Mouse (Mus musculus) midbrain, embryonic 14.5 days (tissue): Measurements from ENCODE around the gene Ndufb2. TPM values are rescaled to one million over a fixed set of nuclear protein-coding genes. Genes with fewer than 3 reads are reported as not detected.

Experiments
- ATAC-seq: fragments of 200-750 bp; cut with Nextera tagmentation; 2 replicates; pipeline ENCODE4 v1.8.0; 2017; ENCODE audit warnings: moderate number of reproducible peaks, moderate library complexity; ENCODE audit not compliant: low FRiP score, low TSS enrichment
- DNase-seq: peaks from one replicate; pipeline ENCODE4 v3.0.0-alpha.2; 2015
- H3K27ac ChIP-seq: fragments of 300-500 bp; sonication (generic); replicated peaks from 2 replicates; pipeline ENCODE4 v1.5.1; 2014; ENCODE audit warnings: mild to moderate bottlenecking, low read depth, low read length, moderate library complexity
- H3K27me3 ChIP-seq: fragments of 300-500 bp; sonication (generic); 2 replicates; pipeline ENCODE4 v1.6.1; 2014; ENCODE audit warnings: low read length, control low read depth, mixed read lengths; ENCODE audit not compliant: control insufficient read depth, insufficient read depth
- H3K36me3 ChIP-seq: fragments of 300-500 bp; sonication (generic); 2 replicates; pipeline ENCODE4 v1.6.1; 2014; ENCODE audit warnings: low read length, control low read depth; ENCODE audit not compliant: control insufficient read depth, insufficient read depth
- H3K4me1 ChIP-seq: fragments of 300-500 bp; sonication (generic); 2 replicates; pipeline ENCODE4 v1.6.1; 2014; ENCODE audit warnings: mild to moderate bottlenecking, antibody characterized with exemption, low read length, control low read depth; ENCODE audit not compliant: control insufficient read depth, insufficient read depth
- H3K4me2 ChIP-seq: fragments of 300-500 bp; sonication (generic); 2 replicates; pipeline ENCODE4 v1.6.1; 2014; ENCODE audit warnings: mild to moderate bottlenecking, low read length, moderate library complexity
- H3K4me3 ChIP-seq: fragments of 300-500 bp; sonication (generic); replicated peaks from 2 replicates; pipeline ENCODE4 v1.5.1; 2014; ENCODE audit warnings: low read depth, low read length
- H3K9ac ChIP-seq: fragments of 300-500 bp; sonication (generic); replicated peaks from 2 replicates; pipeline ENCODE4 v1.6.1; 2014; ENCODE audit warnings: mild to moderate bottlenecking, low read length, moderate library complexity
- H3K9me3 ChIP-seq: fragments of 300-500 bp; sonication (generic); 2 replicates; pipeline ENCODE4 v1.6.1; 2016; ENCODE audit warnings: low read length, control low read depth, mixed read lengths; ENCODE audit not compliant: control insufficient read depth
- WGBS: fragments of 180-500 bp; shearing (Covaris S2); extraction: QIAGEN DNeasy Blood & Tissue Kit; methylation state at CpG from one replicate; pipeline ENCODE4 v1.1.7; 2014; 5-methylcytosine and 5-hydroxymethylcytosine counted together
- polyA plus RNA-seq: library from polyadenylated mRNA; unstranded; fragments of >200 nt; fragmentation: Nextera tagmentation; extraction: Ambion mirVana; gene quantifications from 2 replicates; pipeline ENCODE4 v1.2.1, GENCODE M21; 2014

Ndufb2 gene
- 404 and 530 TPM in 2 replicates for polyA plus RNA-seq

- H3K27me3 ChIP-seq = no peaks in the 10 kb centered on the region
- H3K36me3 ChIP-seq = peaks cover 28% of the 10 kb centered on the region
- WGBS = under 1% methylated on average over 56 of the region's 56 CpGs
- no peaks in the 10 kb centered on the region for H3K9me3 ChIP-seq
- peak within 1 kb of the TSS; percentile 95 for H3K27ac ChIP-seq
- ATAC-seq (peak; percentile 98), DNase-seq (peak; percentile 98)
- H3K4me1 ChIP-seq = peaks cover 5% of the 10 kb centered on the region; the same call in 1 of the 2 replicates
- H3K9ac ChIP-seq = peak within 1 kb of the TSS; percentile 77
- H3K4me3 ChIP-seq = peak within 1 kb of the TSS; percentile 78
- peak within 1 kb of the TSS; percentile 71 for H3K4me2 ChIP-seq
Measured at GRCm38 (mm10) chr6:39592401-39593214, at the start of gene Ndufb2. TSS of gene Ndufb2 (plus strand) at chr6:39592574.

GRCm38 (mm10) chr6:39542631-39543597 is 49.5 kb upstream of the Ndufb2 start:
- Histone ChIP-seq H3K9ac (no peak overlapping the region; the same call in 1 of the 2 replicates), H3K9me3 (no peaks in the 10 kb centered on the region), H3K27me3 (no peaks in the 10 kb centered on the region), H3K4me1 (peaks cover 49% of the 10 kb centered on the region), H3K4me3 (no peak overlapping the region), H3K27ac (peak overlapping the region; percentile 79), H3K4me2 (peak overlapping the region; percentile 26; the same call in 1 of the 2 replicates), H3K36me3 (no peaks in the 10 kb centered on the region)
- peak; percentile 82 for DNase-seq
- peak; percentile 71 for ATAC-seq
- WGBS = 15% methylated on average over 15 of the region's 15 CpGs

GRCm38 (mm10) chr6:39543769-39544420 is 48.5 kb upstream of the Ndufb2 start:
- Histone ChIP-seq H3K36me3 (no peaks in the 10 kb centered on the region), H3K4me2 (no peak overlapping the region), H3K9me3 (no peaks in the 10 kb centered on the region), H3K27me3 (no peaks in the 10 kb centered on the region), H3K27ac (peak overlapping the region; percentile 79), H3K4me3 (no peak overlapping the region), H3K4me1 (peaks cover 49% of the 10 kb centered on the region), H3K9ac (no peak overlapping the region)
- no peak for DNase-seq
- 17% methylated on average over 15 of the region's 15 CpGs for WGBS
- no peak for ATAC-seq

- Histone ChIP-seq H3K4me3 (no peak overlapping the region), H3K4me2 (no peak overlapping the region), H3K4me1 (peaks cover 38% of the 10 kb centered on the region), H3K36me3 (no peaks in the 10 kb centered on the region), H3K9ac (no peak overlapping the region), H3K27me3 (no peaks in the 10 kb centered on the region), H3K9me3 (no peaks in the 10 kb centered on the region), H3K27ac (no peak overlapping the region)
- no peak for ATAC-seq
- WGBS = 86% methylated on average over 7 of the region's 7 CpGs
- DNase-seq = no peak
Measured at GRCm38 (mm10) chr6:39545474-39545873, 46.9 kb upstream of the Ndufb2 start.

- Histone ChIP-seq H3K36me3 (no peaks in the 10 kb centered on the region), H3K27ac (no peak overlapping the region), H3K9ac (no peak overlapping the region), H3K9me3 (no peaks in the 10 kb centered on the region), H3K4me3 (no peak overlapping the region), H3K4me2 (no peak overlapping the region), H3K27me3 (no peaks in the 10 kb centered on the region), H3K4me1 (peaks cover 27% of the 10 kb centered on the region)
- 83% methylated on average over 5 of the region's 5 CpGs for WGBS
- DNase-seq (no peak), ATAC-seq (no peak)
Measured at GRCm38 (mm10) chr6:39548030-39548429, 44.3 kb upstream of the Ndufb2 start.

GRCm38 (mm10) chr6:39551981-39552636 is 40.3 kb upstream of the Ndufb2 start:
- Histone ChIP-seq H3K36me3 (0 out of 2 replicates have a peak, but pooled peaks cover 4% of the 10 kb centered on the region), H3K4me3 (no peak overlapping the region), H3K9ac (no peak overlapping the region), H3K4me1 (peaks cover 29% of the 10 kb centered on the region), H3K27ac (no peak overlapping the region), H3K9me3 (no peaks in the 10 kb centered on the region), H3K4me2 (no peak overlapping the region), H3K27me3 (no peaks in the 10 kb centered on the region)
- ATAC-seq = no peak
- WGBS = 52% methylated on average over 8 of the region's 8 CpGs
- DNase-seq = no peak

GRCm38 (mm10) chr6:39554888-39555647 is 37.3 kb upstream of the Ndufb2 start:
- H3K4me2 ChIP-seq = peak overlapping the region; percentile 75
- peaks cover 46% of the 10 kb centered on the region for H3K4me1 ChIP-seq
- no peaks in the 10 kb centered on the region for H3K9me3 ChIP-seq
- no peak for DNase-seq
- WGBS = 41% methylated on average over 12 of the region's 12 CpGs
- no peak overlapping the region for H3K27ac ChIP-seq
- H3K9ac ChIP-seq = no peak overlapping the region; the same call in 1 of the 2 replicates
- 0 out of 2 replicates have a peak, but pooled peaks cover 4% of the 10 kb centered on the region for H3K36me3 ChIP-seq
- no peak for ATAC-seq
- H3K27me3 ChIP-seq = no peaks in the 10 kb centered on the region
- H3K4me3 ChIP-seq = peak overlapping the region; percentile 80
